Mouse (Mus musculus): Measurements from ENCODE around the gene Arhgef40. TPM values are rescaled to one million over a fixed set of nuclear protein-coding genes. Genes with fewer than 3 reads are reported as not detected.

The Arhgef40 gene
- polyA plus RNA-seq (2015; fragmentation: Nextera tagmentation; extraction: Ambion mirVana): 32.9 and 36.4 TPM in 2 replicates

- peak; percentile 61 for ATAC-seq (ENCODE audit: low FRiP score, low TSS enrichment)
- H3K4me3 ChIP-seq (ENCODE audit: low read depth, low read length): peak within 1 kb of the TSS; percentile 73
Measured at GRCm38 (mm10) chr14:51984247-51985231, at the start of gene Arhgef40. Gene Arhgef40, plus strand, starts transcription at chr14:51984719.

DNA sequence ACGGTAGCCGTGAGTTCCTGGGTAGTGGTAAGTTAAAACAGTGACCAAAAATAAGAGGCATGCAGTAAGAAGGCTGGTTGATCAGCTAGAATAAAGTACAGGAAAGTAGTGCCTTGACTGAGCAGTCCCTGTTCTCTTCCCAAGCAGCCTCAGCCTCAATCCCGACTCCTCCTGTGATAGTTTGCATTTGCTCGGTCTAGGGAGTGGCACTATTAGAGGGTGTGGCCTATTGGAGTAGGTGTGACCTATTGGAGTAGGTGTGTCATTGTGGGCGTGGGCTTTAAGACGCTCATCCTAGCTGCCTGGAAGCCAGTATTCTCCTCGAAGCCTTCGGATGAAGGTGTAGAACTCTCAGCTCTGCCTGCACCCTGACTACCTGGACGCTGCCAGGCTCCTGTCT is 45.5 kb upstream of the Arhgef40 start:
- Histone ChIP-seq H3K4me1 (replicated peaks; ENCODE audit: control insufficient read depth, insufficient read depth) (no peaks in the 10 kb centered on the region), H3K4me2 (replicated peaks; ENCODE audit: low read depth) (no peak overlapping the region), H3K36me3 (ENCODE audit: control insufficient read depth, insufficient read depth, low read length) (no peaks in the 10 kb centered on the region), H3K9me3 (ENCODE audit: control insufficient read depth, low read length) (no peaks in the 10 kb centered on the region), H3K4me3 (ENCODE audit: low read depth, low read length) (no peak overlapping the region), H3K27ac (replicated peaks) (no peak overlapping the region), H3K27me3 (ENCODE audit: control insufficient read depth, insufficient read depth, low read length) (no peaks in the 10 kb centered on the region), H3K9ac (ENCODE audit: low read length) (no peak overlapping the region)
- ATAC-seq (ENCODE audit: low FRiP score, low TSS enrichment) (peak; percentile 33; the same call in 1 of the 2 replicates), DNase-seq (ENCODE audit: low spot score) (no peak)
- no peak for TF ChIP-seq CTCF (IDR thresholded peaks at IDR 0.05; ENCODE audit: low read depth)
- TF ChIP-seq EP300 (optimal IDR thresholded peaks at IDR 0.05): no peak
- WGBS: 82% methylated on average over 9 of the region's 9 CpGs

More at GRCm38 (mm10) chr14:51984247-51985231, at the start of gene Arhgef40:
- peaks cover 2% of the 10 kb centered on the region; the same call in 1 of the 2 replicates for H3K4me1 ChIP-seq (replicated peaks; ENCODE audit: control insufficient read depth, insufficient read depth)
- TF ChIP-seq CTCF (IDR thresholded peaks at IDR 0.05; ENCODE audit: low read depth): no peak
- no peak for TF ChIP-seq EP300 (optimal IDR thresholded peaks at IDR 0.05)
- no peaks in the 10 kb centered on the region for H3K9me3 ChIP-seq (ENCODE audit: control insufficient read depth, low read length)
- peak; percentile 79 for DNase-seq (ENCODE audit: low spot score)
- no peaks in the 10 kb centered on the region for H3K36me3 ChIP-seq (ENCODE audit: control insufficient read depth, insufficient read depth, low read length)
- H3K4me2 ChIP-seq (replicated peaks; ENCODE audit: low read depth): peak within 1 kb of the TSS; percentile 92
- no peaks in the 10 kb centered on the region for H3K27me3 ChIP-seq (ENCODE audit: control insufficient read depth, insufficient read depth, low read length)
- peak within 1 kb of the TSS; percentile 95 for H3K27ac ChIP-seq (replicated peaks)
- 2% methylated on average over 49 of the region's 74 CpGs for WGBS
- peak within 1 kb of the TSS; percentile 82 for H3K9ac ChIP-seq (ENCODE audit: low read length)

DNA sequence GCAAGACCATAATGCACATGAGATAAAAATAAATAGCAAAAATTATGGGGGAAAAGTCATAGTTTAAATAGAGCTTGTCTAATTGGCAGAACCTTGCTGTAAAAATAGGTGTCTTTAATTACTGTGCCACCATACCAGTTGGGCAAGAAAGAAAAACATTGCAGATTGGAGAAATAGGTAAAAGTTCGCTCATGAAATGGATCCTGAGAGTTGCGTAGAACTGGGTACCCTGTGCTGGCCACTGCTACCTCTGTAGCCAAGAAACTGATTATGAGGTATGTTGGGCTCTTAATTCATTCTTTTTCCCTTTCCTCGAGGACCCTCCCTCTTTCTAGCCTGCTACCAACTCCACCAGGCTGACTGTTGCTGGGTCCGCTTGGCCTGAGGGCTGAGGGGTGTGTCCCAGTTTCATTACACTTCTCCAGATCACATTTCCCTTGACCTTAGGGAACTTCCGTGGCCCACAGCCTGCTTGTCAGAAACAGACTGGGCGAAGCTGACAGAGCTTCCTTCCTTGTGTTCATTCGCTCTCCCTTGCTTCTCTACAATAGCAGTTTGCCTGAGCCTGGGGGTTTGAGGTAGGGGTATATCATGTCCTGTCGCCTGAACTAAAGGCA is 43.5 kb upstream of the Arhgef40 start:
- Histone ChIP-seq H3K4me1 (replicated peaks; ENCODE audit: control insufficient read depth, insufficient read depth) (no peaks in the 10 kb centered on the region), H3K9ac (ENCODE audit: low read length) (no peak overlapping the region), H3K27me3 (ENCODE audit: control insufficient read depth, insufficient read depth, low read length) (no peaks in the 10 kb centered on the region), H3K27ac (replicated peaks) (0 out of 2 replicates have a peak overlapping the region, but pooled peaks have one; percentile 4), H3K9me3 (ENCODE audit: control insufficient read depth, low read length) (no peaks in the 10 kb centered on the region), H3K36me3 (ENCODE audit: control insufficient read depth, insufficient read depth, low read length) (no peaks in the 10 kb centered on the region), H3K4me3 (ENCODE audit: low read depth, low read length) (no peak overlapping the region), H3K4me2 (replicated peaks; ENCODE audit: low read depth) (no peak overlapping the region)
- TF ChIP-seq CTCF (IDR thresholded peaks at IDR 0.05; ENCODE audit: low read depth) (no peak), EP300 (optimal IDR thresholded peaks at IDR 0.05) (no peak)
- WGBS: 38% methylated on average over 8 of the region's 8 CpGs
- ATAC-seq (ENCODE audit: low FRiP score, low TSS enrichment) (peak; percentile 69), DNase-seq (ENCODE audit: low spot score) (peak; percentile 41)

- no peak overlapping the region for H3K9ac ChIP-seq (ENCODE audit: low read length)
- WGBS: 67% methylated on average over 9 of the region's 9 CpGs
- DNase-seq (ENCODE audit: low spot score) (no peak), ATAC-seq (ENCODE audit: low FRiP score, low TSS enrichment) (0 out of 2 replicates have a peak, but pooled peaks have one; percentile 18)
- TF ChIP-seq CTCF (IDR thresholded peaks at IDR 0.05; ENCODE audit: low read depth) (no peak), EP300 (optimal IDR thresholded peaks at IDR 0.05) (no peak)
- no peaks in the 10 kb centered on the region for H3K36me3 ChIP-seq (ENCODE audit: control insufficient read depth, insufficient read depth, low read length)
- no peaks in the 10 kb centered on the region for H3K4me1 ChIP-seq (replicated peaks; ENCODE audit: control insufficient read depth, insufficient read depth)
- H3K4me2 ChIP-seq (replicated peaks; ENCODE audit: low read depth): no peak overlapping the region
- no peak overlapping the region for H3K4me3 ChIP-seq (ENCODE audit: low read depth, low read length)
- no peaks in the 10 kb centered on the region for H3K27me3 ChIP-seq (ENCODE audit: control insufficient read depth, insufficient read depth, low read length)
- no peaks in the 10 kb centered on the region for H3K9me3 ChIP-seq (ENCODE audit: control insufficient read depth, low read length)
- H3K27ac ChIP-seq (replicated peaks): no peak overlapping the region
Measured at GRCm38 (mm10) chr14:51941577-51941976, 42.9 kb upstream of the Arhgef40 start.

GRCm38 (mm10) chr14:51942236-51942635 is 42.3 kb upstream of the Arhgef40 start:
- H3K9ac ChIP-seq (ENCODE audit: low read length): no peak overlapping the region
- H3K36me3 ChIP-seq (ENCODE audit: control insufficient read depth, insufficient read depth, low read length): no peaks in the 10 kb centered on the region
- H3K4me2 ChIP-seq (replicated peaks; ENCODE audit: low read depth): no peak overlapping the region
- H3K4me1 ChIP-seq (replicated peaks; ENCODE audit: control insufficient read depth, insufficient read depth): no peaks in the 10 kb centered on the region
- no peaks in the 10 kb centered on the region for H3K9me3 ChIP-seq (ENCODE audit: control insufficient read depth, low read length)
- WGBS: 53% methylated on average over 7 of the region's 7 CpGs
- TF ChIP-seq EP300 (optimal IDR thresholded peaks at IDR 0.05): no peak
- TF ChIP-seq CTCF (IDR thresholded peaks at IDR 0.05; ENCODE audit: low read depth): no peak
- no peaks in the 10 kb centered on the region for H3K27me3 ChIP-seq (ENCODE audit: control insufficient read depth, insufficient read depth, low read length)
- DNase-seq (ENCODE audit: low spot score): no peak
- no peak overlapping the region for H3K27ac ChIP-seq (replicated peaks)
- no peak for ATAC-seq (ENCODE audit: low FRiP score, low TSS enrichment)
- no peak overlapping the region for H3K4me3 ChIP-seq (ENCODE audit: low read depth, low read length)

Data from stomach, postnatal 0 days (tissue).